In genomic region chr16:79386421-79386820, GRCm38 (mm10) we compare ENCODE assay signal across 26 mouse cellular contexts.
"Had no signal": no experiment of that assay in that cellular context is flagged by ENCODE, and none has a peak within 500 bp of the region (broad histone marks: within the 10 kb centered on the region; RNA-seq: fewer than 3 reads in every experiment).

No protein-coding gene starts in this region.

- H3K4me1 ChIP-seq: heart, embryonic 13.5 days; heart, embryonic 15.5 days; hindbrain, embryonic 13.5 days; hindbrain, embryonic 15.5 days; kidney, embryonic 15.5 days; limb, embryonic 13.5 days; limb, embryonic 15.5 days had no signal

- H3K4me2 ChIP-seq: heart, embryonic 11.5 days; heart, embryonic 13.5 days; heart, embryonic 15.5 days; hindbrain, embryonic 13.5 days; hindbrain, embryonic 15.5 days; kidney, embryonic 15.5 days; limb, embryonic 13.5 days; limb, embryonic 15.5 days had no signal

- H3K36me3 ChIP-seq: heart, embryonic 13.5 days; heart, embryonic 15.5 days; hindbrain, embryonic 13.5 days; hindbrain, embryonic 15.5 days; kidney, embryonic 15.5 days; limb, embryonic 13.5 days; limb, embryonic 15.5 days had no signal

- H3K9ac ChIP-seq: heart, embryonic 13.5 days; heart, embryonic 15.5 days; hindbrain, embryonic 13.5 days; hindbrain, embryonic 15.5 days; kidney, embryonic 15.5 days; limb, embryonic 13.5 days; limb, embryonic 15.5 days had no signal

- H3K27ac ChIP-seq: gastrocnemius, adult 2 months; heart, adult 2 months; heart, embryonic 13.5 days; heart, embryonic 15.5 days; hindbrain, embryonic 13.5 days; hindbrain, embryonic 15.5 days; hindbrain, postnatal 0 days; kidney, embryonic 15.5 days; kidney, postnatal 0 days; limb, embryonic 13.5 days; limb, embryonic 15.5 days had no signal

- ATAC-seq: hindbrain, postnatal 0 days; intestine, embryonic 16.5 days had no signal

- H3K27me3 ChIP-seq: heart, embryonic 13.5 days; heart, embryonic 15.5 days; hindbrain, embryonic 13.5 days; hindbrain, embryonic 15.5 days; kidney, embryonic 15.5 days; limb, embryonic 13.5 days; limb, embryonic 15.5 days had no signal

- DNase-seq: gastrocnemius, adult 2 months; gastrocnemius, postnatal 10 days; gastrocnemius, postnatal 25 days; heart, adult 11 months; heart, adult 2 months; heart, postnatal 14 days; heart, postnatal 36 days; kidney, adult 11 months; kidney, adult 2 months; kidney, adult 9 months; kidney, postnatal 14 days; kidney, postnatal 36 days; layer of hippocampus, adult 9-11 months; layer of hippocampus, postnatal 36 days; left cerebral cortex, postnatal 4 days had no signal

- H3K4me3 ChIP-seq: gastrocnemius, adult 2 months; heart, adult 2 months; heart, embryonic 13.5 days; heart, embryonic 15.5 days; hindbrain, embryonic 13.5 days; hindbrain, embryonic 15.5 days; kidney, embryonic 15.5 days; limb, embryonic 13.5 days; limb, embryonic 15.5 days had no signal

- H3K9me3 ChIP-seq: heart, embryonic 13.5 days; heart, embryonic 15.5 days; hindbrain, embryonic 13.5 days; hindbrain, embryonic 15.5 days; kidney, embryonic 15.5 days; limb, embryonic 13.5 days; limb, embryonic 15.5 days had no signal
